Mouse (Mus musculus) embryonic fibroblast, embryonic 13.5 days (primary cell): ENCODE results near the gene Elf2.

Experiments
- CTCF ChIP-seq: IDR thresholded peaks from 2 replicates; pipeline ENCODE4 v1.5.1; 2011; ENCODE audit warnings: mild to moderate bottlenecking, control low read depth, low read length, moderate library complexity, borderline replicate concordance; ENCODE audit not compliant: insufficient read depth
- POLR2A ChIP-seq: IDR thresholded peaks from 2 replicates; pipeline ENCODE4 v1.6.1; 2011; ENCODE audit warnings: low read depth, mild to moderate bottlenecking, control low read depth, low read length, moderate library complexity

- TF ChIP-seq POLR2A (no peak), CTCF (no peak)
These were observed 105.8 kb downstream of the Elf2 start for GRCm38 (mm10) chr3:51234752-51235055.
